Mouse (Mus musculus) heart, adult 11 months (tissue): ENCODE results near the gene Mks1.

Experiments used
- DNase-seq: peaks from one replicate; pipeline ENCODE4 v3.0.0; 2022

Gene Mks1

GRCm38 (mm10) chr11:87879826-87880225, 26.8 kb downstream of the Mks1 start:
- DNase-seq: no peak

GRCm38 (mm10) chr11:87881714-87882113, 28.7 kb downstream of the Mks1 start:
- no peak for DNase-seq

- no peak for DNase-seq
These were observed 30.5 kb downstream of the Mks1 start for GRCm38 (mm10) chr11:87883493-87883892.

GRCm38 (mm10) chr11:87884856-87885255, 31.8 kb downstream of the Mks1 start:
- no peak for DNase-seq

- no peak for DNase-seq
These were observed 39.2 kb downstream of the Mks1 start, which contains the start of gene Olfr462 for GRCm38 (mm10) chr11:87892168-87892567. Gene Olfr462, minus strand, starts transcription at chr11:87892268.

GRCm38 (mm10) chr11:87897287-87897686, 44.3 kb downstream of the Mks1 start, which contains the start of gene Olfr463:
Gene Olfr463, minus strand, starts transcription at chr11:87897387.
- no peak for DNase-seq

GRCm38 (mm10) chr11:87904331-87904730, 51.3 kb downstream of the Mks1 start:
- peak; percentile 64 for DNase-seq
